Mouse (Mus musculus) Patski (cell line): ENCODE measurements around the gene Gimap7. TPM values are rescaled to one million over a fixed set of nuclear protein-coding genes. Genes with fewer than 3 reads are reported as not detected.

Experiments
- ATAC-seq: fragments of 100-300 bp; one replicate; pipeline ENCODE4 v1.8.0; 2021
- CTCF ChIA-PET: fragments of 350-600 bp; sonication (Branson Sonifier 250); formaldehyde crosslinking; loops from one replicate; lab custom pipeline; 2022; ENCODE audit warnings: inconsistent platforms; lab: Charles Lee
- POLR2A ChIA-PET: fragments of 350-600 bp; sonication (Branson Sonifier 250); formaldehyde crosslinking; loops from one replicate; lab custom pipeline; 2022; ENCODE audit warnings: antibody characterized with exemption, inconsistent platforms; lab: Charles Lee
- DNase-seq: peaks from one replicate; pipeline ENCODE4 v3.0.0-alpha.2; 2011; ENCODE audit warnings: low read depth, low spot score
- H3K27me3 ChIP-seq: fragments of 371-371 bp; one replicate; pipeline ENCODE4 v1.5.1; 2021
- CTCF ChIP-seq: fragments of 100-300 bp; IDR thresholded peaks from one replicate; pipeline ENCODE4 v1.5.1; 2021
- in situ Hi-C: fragments of 300-500 bp; cut with MboI; formaldehyde crosslinking; loops from 3 replicates; pipeline ENCODE4 v1.11.1; 2018; ENCODE audit warnings: low pct_unique_long_range_greater_than_20kb, mixed read lengths
- polyA plus RNA-seq: library from polyadenylated mRNA; unstranded; gene quantifications from one replicate; pipeline ENCODE4 v1.2.3, GENCODE M21; 2021

The Gimap7 gene
- polyA plus RNA-seq, 1 experiment from 2014 or later: not detected

GRCm38 (mm10) chr6:48740501-48741169, 22.2 kb downstream of the Gimap7 start:
- no peak for TF ChIP-seq CTCF
- peaks cover 27% of the 10 kb centered on the region for H3K27me3 ChIP-seq
- in situ Hi-C loops: no loop called here
- ATAC-seq (no peak), DNase-seq (no peak)
- CTCF ChIA-PET: no interaction called here
- POLR2A ChIA-PET: no interaction called here

DNA sequence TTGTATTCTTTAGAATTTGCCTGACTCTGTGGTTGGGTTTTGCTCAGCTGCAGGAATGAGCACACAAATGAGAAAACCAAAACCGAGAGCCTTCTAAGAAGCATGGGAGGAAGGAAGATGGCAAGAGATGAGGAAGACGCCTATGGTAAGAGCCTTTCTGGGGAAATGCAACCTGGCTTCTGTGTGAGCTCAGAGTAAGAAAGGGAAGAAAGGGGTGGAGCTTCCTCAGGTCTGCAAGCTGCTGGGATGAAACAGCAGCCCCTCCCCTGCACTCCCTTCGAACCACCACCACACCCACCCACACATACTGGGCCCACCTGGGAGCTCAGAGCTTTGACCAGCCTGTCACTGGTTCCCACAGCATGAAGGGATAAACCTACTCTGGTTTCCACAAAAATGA, 22.9 kb downstream of the Gimap7 start:
- CTCF ChIA-PET: no interaction called here
- no peak for TF ChIP-seq CTCF
- DNase-seq (no peak), ATAC-seq (no peak)
- in situ Hi-C loops: no loop called here
- POLR2A ChIA-PET: interaction anchor here (0.6 kb wide), 1 partner anchor 551 kb away, joined by 3 read pairs; no protein-coding TSS in a partner anchor
- H3K27me3 ChIP-seq: peaks cover 27% of the 10 kb centered on the region

GRCm38 (mm10) chr6:48741711-48742206, 23.3 kb downstream of the Gimap7 start:
- ChIA-PET POLR2A (interaction anchor here (0.6 to 0.7 kb wide), 2 partner anchors 12 to 552 kb away, joined by 3 read pairs; no protein-coding TSS in a partner anchor), CTCF (no interaction called here)
- in situ Hi-C loops: no loop called here
- ATAC-seq (no peak), DNase-seq (no peak)
- TF ChIP-seq CTCF: no peak
- H3K27me3 ChIP-seq: peaks cover 27% of the 10 kb centered on the region

DNA sequence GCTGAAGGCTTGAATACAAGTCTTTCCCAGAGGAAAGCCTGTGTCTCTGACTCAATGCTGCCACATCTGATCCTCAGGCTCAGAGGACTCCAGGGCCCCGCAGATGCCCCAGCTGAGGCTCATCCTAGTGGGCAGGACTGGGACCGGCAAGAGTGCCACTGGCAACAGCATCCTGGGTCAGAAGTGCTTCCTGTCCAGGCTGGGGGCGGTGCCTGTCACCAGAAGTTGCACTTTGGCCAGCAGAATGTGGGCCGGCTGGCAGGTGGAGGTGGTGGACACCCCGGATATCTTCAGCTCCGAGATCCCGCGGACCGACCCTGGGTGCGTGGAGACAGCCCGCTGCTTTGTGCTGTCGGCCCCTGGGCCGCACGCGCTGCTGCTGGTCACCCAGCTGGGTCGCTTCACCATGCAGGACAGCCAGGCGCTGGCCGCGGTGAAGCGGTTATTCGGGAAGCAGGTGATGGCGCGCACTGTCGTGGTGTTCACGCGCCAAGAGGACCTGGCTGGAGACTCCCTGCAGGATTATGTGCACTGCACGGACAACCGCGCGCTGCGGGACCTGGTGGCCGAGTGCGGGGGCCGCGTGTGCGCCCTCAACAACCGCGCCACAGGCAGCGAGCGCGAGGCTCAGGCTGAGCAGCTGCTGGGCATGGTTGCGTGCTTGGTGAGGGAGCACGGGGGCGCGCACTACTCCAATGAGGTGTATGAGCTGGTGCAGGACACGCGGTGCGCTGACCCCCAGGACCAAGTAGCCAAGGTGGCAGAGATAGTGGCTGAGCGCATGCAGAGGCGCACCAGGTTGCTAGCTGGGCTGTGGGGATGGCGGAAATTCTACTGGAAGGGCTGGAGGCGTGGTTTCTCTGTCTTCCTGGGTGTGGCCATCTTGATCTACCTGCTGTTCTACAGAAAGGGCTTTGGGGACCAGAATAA, 24.3 kb downstream of the Gimap7 start:
- in situ Hi-C loops: no loop called here
- CTCF ChIA-PET: interaction anchor here (1.5 kb wide), 1 partner anchor 97 kb away, joined by 7 read pairs; the partner anchor contains the start of gene Gimap8
- POLR2A ChIA-PET: interaction anchor here (0.7 kb wide), 1 partner anchor 13 kb away, joined by 3 read pairs; no protein-coding TSS in a partner anchor

DNA sequence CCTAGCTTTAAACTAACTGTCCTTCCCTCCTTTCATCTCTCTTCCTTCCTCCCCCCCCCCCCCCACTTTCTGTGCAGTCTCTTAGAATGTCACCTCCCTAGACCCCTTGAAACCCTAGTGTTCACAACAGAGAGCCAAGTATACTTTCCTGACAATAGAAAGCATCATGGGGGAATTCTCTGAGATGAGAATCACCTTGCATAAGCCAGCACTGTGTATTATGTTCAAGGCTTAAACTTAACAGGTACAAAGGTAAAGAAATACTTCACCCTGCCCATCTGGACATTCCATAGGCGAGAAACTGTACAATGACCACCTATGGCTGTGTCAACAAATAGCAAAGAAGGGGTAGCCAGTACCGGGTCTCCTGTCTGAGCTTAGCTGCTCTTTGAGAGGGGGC, 27.1 kb downstream of the Gimap7 start:
- TF ChIP-seq CTCF: no peak
- in situ Hi-C loops: no loop called here
- DNase-seq (no peak), ATAC-seq (no peak)
- peaks cover 21% of the 10 kb centered on the region for H3K27me3 ChIP-seq
- ChIA-PET CTCF (interaction anchor here (1.0 to 1.5 kb wide), 4 partner anchors 9 to 72 kb away, joined by 3 read pairs; no protein-coding TSS in a partner anchor), POLR2A (interaction anchor here (1.4 kb wide), 1 partner anchor 11 kb away, joined by 3 read pairs; no protein-coding TSS in a partner anchor)

More for the DNA sequence above, 24.3 kb downstream of the Gimap7 start:
- no peak for DNase-seq
- ATAC-seq: no peak
- no peak for TF ChIP-seq CTCF
- H3K27me3 ChIP-seq: peaks cover 25% of the 10 kb centered on the region

GRCm38 (mm10) chr6:48745959-48746889, 27.8 kb downstream of the Gimap7 start, which contains the start of gene Gimap5:
Gene Gimap5, plus strand, starts transcription at chr6:48746197.
- no peak for DNase-seq
- ATAC-seq: no peak
- CTCF ChIA-PET: interaction anchor here (1.0 to 1.9 kb wide), 7 partner anchors 9 to 101 kb away, joined by 3 to 8 read pairs (median 3); no protein-coding TSS in a partner anchor

GRCm38 (mm10) chr6:48747091-48747966, 28.9 kb downstream of the Gimap7 start:
- in situ Hi-C loops: no loop called here
- no peak for DNase-seq

More at GRCm38 (mm10) chr6:48745959-48746889, 27.8 kb downstream of the Gimap7 start, which contains the start of gene Gimap5:
- POLR2A ChIA-PET: interaction anchor here (1.4 kb wide), 1 partner anchor 11 kb away, joined by 3 read pairs; no protein-coding TSS in a partner anchor
- in situ Hi-C loops: no loop called here
- peak; percentile 72 for TF ChIP-seq CTCF
- H3K27me3 ChIP-seq: peaks cover 21% of the 10 kb centered on the region

GRCm38 (mm10) chr6:48763567-48764270, 45.3 kb downstream of the Gimap7 start:
- DNase-seq (no peak), ATAC-seq (no peak)
- peaks cover 15% of the 10 kb centered on the region for H3K27me3 ChIP-seq
- in situ Hi-C loops: loop anchor here (10.0 to 25.0 kb wide), 2 partner anchors 189 to 576 kb away; partner anchors contain the start of gene Rarres2
- no peak for TF ChIP-seq CTCF
- ChIA-PET POLR2A (no interaction called here), CTCF (interaction anchor here (1.0 kb wide), 1 partner anchor 118 kb away, joined by 3 read pairs; no protein-coding TSS in a partner anchor)

More at GRCm38 (mm10) chr6:48747091-48747966, 28.9 kb downstream of the Gimap7 start:
- ChIA-PET CTCF (interaction anchor here (1.3 to 1.9 kb wide), 4 partner anchors 27 to 102 kb away, joined by 3 to 8 read pairs (median 4); no protein-coding TSS in a partner anchor), POLR2A (no interaction called here)
- H3K27me3 ChIP-seq: peaks cover 19% of the 10 kb centered on the region
- ATAC-seq: no peak
- TF ChIP-seq CTCF: no peak
